Mouse (Mus musculus) ES-E14 (cell line): Measurements from ENCODE around the gene Fam83e. TPM values are rescaled to one million over a fixed set of nuclear protein-coding genes. Genes with fewer than 3 reads are reported as not detected.

ENCODE experiments used
- DNase-seq: peaks from one replicate; pipeline ENCODE4 v3.0.0-alpha.2; 2013; ENCODE audit warnings: low read depth, low spot score
- H3K27ac ChIP-seq: 2 replicates; pipeline ENCODE4 v1.5.1; 2012; ENCODE audit warnings: low read depth, mild to moderate bottlenecking, low read length, moderate library complexity, mixed read lengths; ENCODE audit not compliant: poor library complexity, insufficient read depth, severe bottlenecking
- H3K36me3 ChIP-seq: 2 replicates; pipeline ENCODE4 v1.6.1; 2012; ENCODE audit warnings: mild to moderate bottlenecking, low read length, moderate library complexity, mixed read lengths; ENCODE audit not compliant: control insufficient read depth, poor library complexity, insufficient read depth, severe bottlenecking
- H3K4me1 ChIP-seq, 2 experiments: fragments of 150-350 bp in 1 of 2; sonication (generic) in 1 of 2; 2 replicates each; pipeline ENCODE4 v1.6.1; 2012; ENCODE audit warnings: low read length in 2 of 2, mild to moderate bottlenecking in 1 of 2, mixed read lengths in 1 of 2; ENCODE audit not compliant: control insufficient read depth in 2 of 2, insufficient read depth in 2 of 2, poor library complexity in 1 of 2
- H3K4me3 ChIP-seq, 2 experiments: fragments of 150-350 bp in 1 of 2; sonication (generic) in 1 of 2; 2 replicates each; pipeline ENCODE4 v1.5.1; 2012; ENCODE audit warnings: low read length in 2 of 2, low read depth in 1 of 2, mild to moderate bottlenecking in 1 of 2, mixed read lengths in 1 of 2; ENCODE audit not compliant: insufficient read depth in 1 of 2, poor library complexity in 1 of 2, severe bottlenecking in 1 of 2
- H3K9ac ChIP-seq: 2 replicates; pipeline ENCODE4 v1.6.1; 2012; ENCODE audit warnings: low read depth, mild to moderate bottlenecking, low read length, mixed read lengths; ENCODE audit not compliant: poor library complexity, insufficient read depth, severe bottlenecking
- H3K9me3 ChIP-seq: fragments of 150-350 bp; sonication (generic); 2 replicates; pipeline ENCODE4 v1.6.1; 2012; ENCODE audit warnings: low read depth, mild to moderate bottlenecking, low read length; ENCODE audit not compliant: control insufficient read depth, insufficient read depth
- CHD2 ChIP-seq: IDR thresholded peaks from 2 replicates; pipeline ENCODE4 v1.6.1; 2014; ENCODE audit warnings: mild to moderate bottlenecking, low read depth, low read length, inconsistent platforms
- HCFC1 ChIP-seq: IDR thresholded peaks from 2 replicates; pipeline ENCODE4 v1.6.1; 2012; ENCODE audit warnings: low read length, inconsistent platforms, borderline replicate concordance; ENCODE audit not compliant: insufficient read depth
- MAFK ChIP-seq: IDR thresholded peaks from 2 replicates; pipeline ENCODE4 v1.6.1; 2014; ENCODE audit warnings: mild to moderate bottlenecking, low read depth, low read length, inconsistent platforms; ENCODE audit not compliant: insufficient read depth
- ZC3H11A ChIP-seq: IDR thresholded peaks from 2 replicates; pipeline ENCODE4 v1.6.1; 2012; ENCODE audit warnings: low read depth, mild to moderate bottlenecking, inconsistent platforms, low read length, borderline replicate concordance
- ZNF384 ChIP-seq: IDR thresholded peaks from 2 replicates; pipeline ENCODE4 v1.6.1; 2012; ENCODE audit warnings: low read depth, low read length, inconsistent platforms
- in situ Hi-C, 2 experiments: fragments of 600-800 bp; cut with MboI; formaldehyde crosslinking; loops; one replicate each; pipeline ENCODE4 v1.15.1; 2025; ENCODE audit warnings: low sequenced_read_pairs in 2 of 2, inconsistent platforms in 1 of 2; ENCODE audit not compliant: unreplicated experiment in 2 of 2
- total RNA-seq: library from RNA; depleted of rRNA; stranded (reverse); fragments of 300-350 nt; gene quantifications from 2 replicates; pipeline ENCODE4 v1.2.3, GENCODE M21; 2012

The Fam83e gene
- total RNA-seq, 1 experiment, result 6.1 TPM

DNA sequence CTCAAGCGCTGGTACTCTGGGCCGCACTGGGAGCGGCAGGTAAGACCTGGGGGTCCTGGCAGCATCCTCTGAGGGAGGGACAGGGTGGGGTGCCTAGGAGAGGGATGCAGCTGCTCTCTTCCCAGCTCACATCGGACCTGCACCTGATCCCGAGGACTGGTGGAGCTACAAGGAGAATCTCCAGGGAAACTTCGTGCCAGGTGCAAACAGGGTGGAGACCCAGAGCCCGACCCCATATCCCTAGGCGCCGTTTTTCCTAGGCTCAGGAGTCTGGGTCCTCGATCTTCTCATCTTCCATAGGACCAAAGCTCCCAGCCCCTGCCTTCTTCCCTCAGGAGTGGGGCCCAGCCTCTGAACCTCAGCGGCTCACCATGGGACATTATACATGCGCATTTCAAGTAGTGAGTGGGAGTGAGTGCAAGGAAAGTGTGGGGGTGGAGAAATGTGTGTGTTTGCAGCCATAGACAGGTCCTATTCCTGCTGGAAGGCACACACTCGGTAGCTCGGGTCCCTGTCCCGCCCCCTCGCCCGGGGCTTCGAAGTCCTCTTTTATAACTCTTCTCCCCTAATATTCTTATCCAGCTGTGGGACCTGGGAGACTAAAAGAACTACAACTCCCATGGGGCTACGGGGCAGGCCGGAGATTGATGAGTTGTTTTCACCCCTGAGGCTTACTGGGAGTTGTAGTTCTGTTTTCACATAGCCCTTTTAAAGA, 20.6 kb upstream of the Fam83e start:
- in situ Hi-C loops, result no loop called here
- TF ChIP-seq HCFC1, result peak; percentile 99
- no peak for TF ChIP-seq MAFK
- peak overlapping the region; percentile 53 to 59 for H3K4me3 ChIP-seq
- H3K27ac ChIP-seq, result no peak overlapping the region
- peaks cover 0 to 9% of the 10 kb centered on the region in 2 experiments; a peak in 2 of 4 replicates for H3K4me1 ChIP-seq
- H3K9me3 ChIP-seq, result no peaks in the 10 kb centered on the region
- H3K36me3 ChIP-seq, result no peaks in the 10 kb centered on the region
- peak overlapping the region; percentile 29; the same call in 1 of the 2 replicates for H3K9ac ChIP-seq
- no peak for DNase-seq

DNA sequence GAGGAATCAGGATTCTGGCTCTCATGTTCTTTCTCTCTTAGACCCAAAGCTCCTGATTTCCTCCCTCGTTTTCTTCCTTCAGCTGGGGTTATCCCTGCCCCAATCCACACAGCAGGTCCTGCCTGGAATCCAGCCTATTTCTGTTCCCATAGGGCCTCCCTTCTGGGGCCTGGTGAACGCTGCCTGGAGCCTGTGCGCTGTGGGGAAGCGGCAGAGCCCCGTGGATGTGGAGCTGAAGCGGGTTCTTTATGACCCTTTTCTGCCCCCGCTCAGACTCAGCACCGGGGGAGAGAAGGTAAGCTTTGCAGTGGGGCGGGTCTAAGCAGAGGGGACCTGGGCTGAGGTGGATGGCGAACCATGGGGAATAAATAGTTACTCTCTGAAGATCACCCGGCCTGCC, 19.9 kb upstream of the Fam83e start:
- Histone ChIP-seq H3K27ac (no peak overlapping the region), H3K36me3 (no peaks in the 10 kb centered on the region), H3K9ac (peak overlapping the region; percentile 59; the same call in 1 of the 2 replicates), H3K4me3 (peak overlapping the region; percentile 41 to 53; a peak in 3 of 4 replicates), H3K9me3 (no peaks in the 10 kb centered on the region), H3K4me1 (peaks cover 0 to 12% of the 10 kb centered on the region in 2 experiments; a peak in 2 of 4 replicates)
- in situ Hi-C loops, result no loop called here
- DNase-seq, result no peak
- TF ChIP-seq ZNF384, result no peak
- TF ChIP-seq HCFC1, result no peak
- no peak for TF ChIP-seq ZC3H11A
- TF ChIP-seq MAFK, result no peak
- TF ChIP-seq CHD2, result no peak

DNA sequence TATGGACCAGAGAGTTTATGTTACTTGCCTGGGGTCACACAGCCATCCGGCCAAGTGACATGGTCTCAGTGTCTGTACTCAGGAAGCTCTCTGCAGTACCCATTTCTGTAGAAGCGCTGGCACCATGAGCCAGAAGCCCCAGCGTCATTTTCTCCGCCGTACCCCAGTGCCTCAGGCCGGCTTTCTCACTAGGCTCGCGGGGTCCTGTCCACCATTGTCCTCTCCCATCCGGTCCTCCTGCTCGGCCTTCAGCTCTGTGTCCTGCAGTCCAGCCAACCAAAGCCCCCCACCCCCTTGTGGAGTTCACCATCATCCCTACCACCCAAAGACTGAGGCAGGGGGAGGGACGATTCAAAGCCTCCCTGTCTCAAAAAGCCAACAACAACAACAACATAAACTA, 19.4 kb upstream of the Fam83e start:
- Histone ChIP-seq H3K4me1 (peaks cover 0 to 12% of the 10 kb centered on the region in 2 experiments; a peak in 2 of 4 replicates), H3K9me3 (no peaks in the 10 kb centered on the region), H3K36me3 (no peaks in the 10 kb centered on the region), H3K4me3 (no peak overlapping the region), H3K9ac (peak overlapping the region; percentile 18; the same call in 1 of the 2 replicates), H3K27ac (no peak overlapping the region)
- TF ChIP-seq HCFC1 (no peak), ZC3H11A (no peak), CHD2 (no peak), ZNF384 (no peak), MAFK (no peak)
- no peak for DNase-seq
- in situ Hi-C loops, result no loop called here

DNA sequence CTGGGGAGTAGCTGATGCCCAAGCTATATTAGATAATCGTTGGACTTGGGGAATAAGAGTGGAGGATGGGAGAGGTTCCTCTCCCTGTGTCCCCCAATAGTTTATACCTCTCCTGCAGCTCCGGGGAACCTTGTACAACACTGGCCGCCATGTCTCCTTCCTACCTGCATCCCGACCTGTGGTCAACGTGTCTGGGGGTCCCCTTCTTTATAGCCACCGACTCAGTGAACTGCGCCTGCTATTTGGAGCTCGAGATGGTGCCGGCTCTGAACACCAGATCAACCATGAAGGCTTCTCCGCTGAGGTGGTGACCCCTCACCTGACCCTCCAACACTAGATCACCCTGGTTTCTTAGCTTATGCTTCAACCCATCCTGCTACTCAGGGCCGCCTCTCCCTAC, 18.7 kb upstream of the Fam83e start:
- no peak for DNase-seq
- H3K4me1 ChIP-seq, result peaks cover 0 to 14% of the 10 kb centered on the region in 2 experiments; a peak in 2 of 4 replicates
- no peaks in the 10 kb centered on the region for H3K9me3 ChIP-seq
- in situ Hi-C loops, result no loop called here
- no peak overlapping the region for H3K4me3 ChIP-seq
- no peak overlapping the region for H3K27ac ChIP-seq
- no peak overlapping the region for H3K9ac ChIP-seq
- no peaks in the 10 kb centered on the region for H3K36me3 ChIP-seq
- TF ChIP-seq ZC3H11A (no peak), HCFC1 (no peak), MAFK (no peak), ZNF384 (no peak), CHD2 (no peak)
